18 mouse cellular contexts compared by ENCODE assay signal in the genomic region with DNA sequence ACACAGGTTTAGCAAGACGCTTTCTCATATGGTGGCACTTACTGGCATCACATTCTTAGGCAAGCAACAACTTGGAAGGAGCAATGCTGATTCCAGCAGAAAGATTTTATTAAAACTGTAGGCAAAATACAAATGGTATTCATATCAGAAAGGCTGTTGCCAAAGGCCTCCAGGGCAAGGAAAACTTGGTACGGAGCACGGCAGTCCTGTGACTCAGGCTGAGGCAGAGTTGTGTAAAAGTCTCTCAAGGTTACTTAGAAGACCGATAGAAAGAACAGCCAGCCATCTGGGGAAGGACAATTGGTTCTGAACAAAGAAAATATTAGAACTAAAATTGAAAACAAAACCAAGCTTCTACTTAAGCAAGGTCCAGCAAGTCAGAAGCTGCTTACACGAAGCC.
A peak's percentile ranks its signal among the peaks of the same experiment; 100 is the strongest.
DNase-seq lines count a peak whose midpoint lies in the region; ATAC-seq and TF ChIP-seq lines count a peak whose summit lies in the region.
"Had no signal": no experiment of that assay in that cellular context is flagged by ENCODE, and none has a peak within 500 bp of the region (broad histone marks: within the 10 kb centered on the region; RNA-seq: fewer than 3 reads in every experiment).

No protein-coding gene starts in this region.

- WGBS in hindbrain, embryonic 11.5 days, result 83% methylated on average over 5 of the region's 5 CpGs

- no peak for TF ChIP-seq CTCF in embryonic fibroblast, embryonic 13.5 days (IDR thresholded peaks at IDR 0.05; ENCODE audit: borderline replicate concordance, insufficient read depth, low read length)

- DNase-seq in gastrocnemius, postnatal 14 days, result peak; percentile 8
- DNase-seq in gastrocnemius, adult 18-20 months (ENCODE audit: low spot score), result no peak
- peak; percentile 20 for DNase-seq in kidney, adult 9 months
- no peak for DNase-seq in kidney, postnatal 10 days
- peak; percentile 64 for DNase-seq in Muller cell, postnatal 12 days (ENCODE audit: inconsistent ontology term)
- no peak for DNase-seq in urinary bladder, postnatal 4 days (ENCODE audit: low spot score in 2 of 2)
- no peak for DNase-seq in hindbrain, embryonic 11.5 days (ENCODE audit: low spot score)
- DNase-seq: cerebellum, adult 2 months; forebrain, postnatal 0 days; right cerebral cortex, postnatal 25 days; thymus, postnatal 14 days had no signal

- peaks cover 5% of the 10 kb centered on the region for H3K4me1 ChIP-seq in embryonic fibroblast, embryonic 13.5 days (ENCODE audit: control insufficient read depth, insufficient read depth, low read length)
- H3K4me1 ChIP-seq in hindbrain, embryonic 11.5 days (replicated peaks; ENCODE audit: control insufficient read depth, insufficient read depth, low read length), result no peaks in the 10 kb centered on the region
- H3K4me1 ChIP-seq: embryonic facial prominence, embryonic 15.5 days; hindbrain, embryonic 12.5 days; intestine, embryonic 15.5 days; midbrain, embryonic 12.5 days had no signal

- no peaks in the 10 kb centered on the region for H3K9me3 ChIP-seq in hindbrain, embryonic 11.5 days (ENCODE audit: control insufficient read depth, low read length)
- H3K9me3 ChIP-seq: embryonic facial prominence, embryonic 15.5 days; hindbrain, embryonic 12.5 days; intestine, embryonic 15.5 days; midbrain, embryonic 12.5 days had no signal

- no peaks in the 10 kb centered on the region for H3K36me3 ChIP-seq in hindbrain, embryonic 11.5 days (ENCODE audit: control insufficient read depth, insufficient read depth, low read length)
- H3K36me3 ChIP-seq: embryonic facial prominence, embryonic 15.5 days; hindbrain, embryonic 12.5 days; intestine, embryonic 15.5 days; midbrain, embryonic 12.5 days had no signal

- no peak overlapping the region for H3K4me2 ChIP-seq in hindbrain, embryonic 11.5 days (replicated peaks; ENCODE audit: low read depth, low read length)
- H3K4me2 ChIP-seq: embryonic facial prominence, embryonic 15.5 days; hindbrain, embryonic 12.5 days; intestine, embryonic 15.5 days; liver, embryonic 11.5 days; midbrain, embryonic 12.5 days had no signal

- no peak overlapping the region for H3K4me3 ChIP-seq in embryonic fibroblast, embryonic 13.5 days (ENCODE audit: insufficient read depth, low read length)
- no peak overlapping the region for H3K4me3 ChIP-seq in hindbrain, embryonic 11.5 days (ENCODE audit: low read depth, low read length)
- H3K4me3 ChIP-seq: embryonic facial prominence, embryonic 15.5 days; hindbrain, embryonic 12.5 days; intestine, embryonic 15.5 days; midbrain, embryonic 12.5 days; myocyte had no signal

- TF ChIP-seq POLR2A in embryonic fibroblast, embryonic 13.5 days (IDR thresholded peaks at IDR 0.05; ENCODE audit: low read depth, low read length), result no peak

- no peak overlapping the region for H3K9ac ChIP-seq in hindbrain, embryonic 11.5 days (ENCODE audit: low read depth, low read length)
- H3K9ac ChIP-seq: embryonic facial prominence, embryonic 15.5 days; forebrain, postnatal 0 days; hindbrain, embryonic 12.5 days; intestine, embryonic 15.5 days; midbrain, embryonic 12.5 days had no signal

- peak overlapping the region; percentile 73 for H3K27ac ChIP-seq in embryonic fibroblast, embryonic 13.5 days (ENCODE audit: insufficient read depth, low read length)
- H3K27ac ChIP-seq in hindbrain, embryonic 11.5 days (ENCODE audit: low read depth, low read length), result no peak overlapping the region
- H3K27ac ChIP-seq: embryonic facial prominence, embryonic 15.5 days; hindbrain, embryonic 12.5 days; intestine, embryonic 15.5 days; midbrain, embryonic 12.5 days had no signal

- intact Hi-C loops in gastrocnemius, postnatal 14 days (cut with DNase I; ENCODE audit: low total_unique reads), result no loop called here

- no peak for ATAC-seq in hindbrain, embryonic 11.5 days (ENCODE audit: low FRiP score)
- ATAC-seq: forebrain, postnatal 0 days; intestine, embryonic 15.5 days had no signal

- no peaks in the 10 kb centered on the region for H3K27me3 ChIP-seq in hindbrain, embryonic 11.5 days (ENCODE audit: control insufficient read depth, insufficient read depth, low read length)
- H3K27me3 ChIP-seq: embryonic facial prominence, embryonic 15.5 days; hindbrain, embryonic 12.5 days; intestine, embryonic 15.5 days; midbrain, embryonic 12.5 days had no signal

Comparison
In these comparisons a context has a peak if more than half of its experiments do, and no peak if none do; other contexts are left out.
1. DNase-seq: peak in gastrocnemius, postnatal 14 days (single experiment), kidney, adult 9 months (single experiment) and Muller cell, postnatal 12 days (single experiment); none in gastrocnemius, adult 18-20 months (single experiment), kidney, postnatal 10 days (single experiment), urinary bladder, postnatal 4 days (0 of 2) and hindbrain, embryonic 11.5 days (single experiment).